Mouse (Mus musculus) heart, embryonic 16.5 days (tissue): ENCODE results near the gene Ctxn1. TPM values are rescaled to one million over a fixed set of nuclear protein-coding genes. Genes with fewer than 3 reads are reported as not detected.

Experiments used
- ATAC-seq: fragments of 200-750 bp; cut with Nextera tagmentation; replicated peaks from 2 replicates; pipeline ENCODE4 v1.8.0; 2017; ENCODE audit warnings: moderate number of reproducible peaks; ENCODE audit not compliant: insufficient read depth, low FRiP score; ENCODE audit errors: extremely low read depth
- H3K27ac ChIP-seq: fragments of 300-500 bp; sonication (generic); 2 replicates; pipeline ENCODE4 v1.5.1; 2014; ENCODE audit warnings: mild to moderate bottlenecking, low read length, control low read depth, moderate library complexity
- H3K27me3 ChIP-seq: fragments of 300-500 bp; sonication (generic); 2 replicates; pipeline ENCODE4 v1.6.1; 2014; ENCODE audit warnings: low read length, mixed read lengths; ENCODE audit not compliant: control insufficient read depth, insufficient read depth
- H3K36me3 ChIP-seq: fragments of 300-500 bp; sonication (generic); 2 replicates; pipeline ENCODE4 v1.6.1; 2014; ENCODE audit not compliant: control insufficient read depth, insufficient read depth
- H3K4me1 ChIP-seq: fragments of 300-500 bp; sonication (generic); 2 replicates; pipeline ENCODE4 v1.6.1; 2014; ENCODE audit warnings: low read length, mixed read lengths; ENCODE audit not compliant: control insufficient read depth, insufficient read depth
- H3K4me2 ChIP-seq: fragments of 300-500 bp; sonication (generic); 2 replicates; pipeline ENCODE4 v1.6.1; 2014; ENCODE audit warnings: low read depth, mild to moderate bottlenecking, control low read depth, low read length
- H3K4me3 ChIP-seq: fragments of 300-500 bp; sonication (generic); 2 replicates; pipeline ENCODE4 v1.5.1; 2014; ENCODE audit warnings: mild to moderate bottlenecking, control low read depth, low read length
- H3K9ac ChIP-seq: fragments of 300-500 bp; sonication (generic); 2 replicates; pipeline ENCODE4 v1.6.1; 2014; ENCODE audit warnings: low read length, control low read depth
- H3K9me3 ChIP-seq: fragments of 300-500 bp; sonication (generic); replicated peaks from 2 replicates; pipeline ENCODE4 v1.6.1; 2016; ENCODE audit warnings: low read length; ENCODE audit not compliant: control insufficient read depth
- WGBS: fragments of 180-500 bp; shearing (Covaris S2); extraction: QIAGEN DNeasy Blood & Tissue Kit; methylation state at CpG from one replicate; pipeline ENCODE4 v1.1.7; 2014; 5-methylcytosine and 5-hydroxymethylcytosine counted together
- polyA plus RNA-seq: library from polyadenylated mRNA; unstranded; fragments of >200 nt; fragmentation: Nextera tagmentation; extraction: Ambion mirVana; gene quantifications from 2 replicates; pipeline ENCODE4 v1.2.1, GENCODE M21; 2015

The Ctxn1 gene
- polyA plus RNA-seq, 1 experiment from 2014 or later, result 27.5 TPM

GRCm38 (mm10) chr8:4239193-4239890 lies 19.7 kb downstream of the Ctxn1 start:
- peaks cover 17% of the 10 kb centered on the region for H3K36me3 ChIP-seq
- peak overlapping the region; percentile 92 for H3K27ac ChIP-seq
- 10% methylated on average over 19 of the region's 19 CpGs for WGBS
- H3K4me2 ChIP-seq, result peak overlapping the region; percentile 82
- H3K9me3 ChIP-seq, result no peaks in the 10 kb centered on the region
- peak overlapping the region; percentile 85 for H3K9ac ChIP-seq
- H3K27me3 ChIP-seq, result no peaks in the 10 kb centered on the region
- peak; percentile 8 for ATAC-seq
- peaks cover 19% of the 10 kb centered on the region for H3K4me1 ChIP-seq
- peak overlapping the region; percentile 85 for H3K4me3 ChIP-seq

GRCm38 (mm10) chr8:4238434-4239192 lies 20.5 kb downstream of the Ctxn1 start, which contains the start of the genes Map2k7 and Gm49320:
Gene Map2k7 (plus strand): TSS chr8:4238740.
Gene Gm49320 (plus strand): TSS chr8:4238865.
- WGBS, result under 1% methylated on average over 68 of the region's 71 CpGs
- H3K27ac ChIP-seq, result peak within 1 kb of the TSS; percentile 92
- peak within 1 kb of the TSS; percentile 85 for H3K9ac ChIP-seq
- peak within 1 kb of the TSS; percentile 82 for H3K4me2 ChIP-seq
- ATAC-seq, result peak; percentile 96
- H3K4me1 ChIP-seq, result peaks cover 19% of the 10 kb centered on the region
- H3K9me3 ChIP-seq, result no peaks in the 10 kb centered on the region
- H3K4me3 ChIP-seq, result peak within 1 kb of the TSS; percentile 85
- H3K27me3 ChIP-seq, result no peaks in the 10 kb centered on the region
- peaks cover 10% of the 10 kb centered on the region; the same call in 1 of the 2 replicates for H3K36me3 ChIP-seq

- no peaks in the 10 kb centered on the region for H3K9me3 ChIP-seq
- H3K27ac ChIP-seq, result peak overlapping the region; percentile 91
- no peak for ATAC-seq
- H3K4me1 ChIP-seq, result peaks cover 19% of the 10 kb centered on the region
- 19% methylated on average over 15 of the region's 15 CpGs for WGBS
- peak overlapping the region; percentile 70 for H3K4me2 ChIP-seq
- peak overlapping the region; percentile 75 for H3K9ac ChIP-seq
- H3K4me3 ChIP-seq, result peak overlapping the region; percentile 85
- H3K36me3 ChIP-seq, result peaks cover 3% of the 10 kb centered on the region; the same call in 1 of the 2 replicates
- H3K27me3 ChIP-seq, result no peaks in the 10 kb centered on the region
These were observed 21.1 kb downstream of the Ctxn1 start for GRCm38 (mm10) chr8:4237814-4238433.

GRCm38 (mm10) chr8:4230612-4231351 lies 28.3 kb downstream of the Ctxn1 start:
- no peak for ATAC-seq
- Histone ChIP-seq H3K4me3 (no peak overlapping the region), H3K4me2 (no peak overlapping the region), H3K36me3 (no peaks in the 10 kb centered on the region), H3K9me3 (no peaks in the 10 kb centered on the region), H3K9ac (no peak overlapping the region), H3K27me3 (peaks cover 19% of the 10 kb centered on the region), H3K4me1 (peaks cover 3% of the 10 kb centered on the region; the same call in 1 of the 2 replicates), H3K27ac (no peak overlapping the region)
- 47% methylated on average over 10 of the region's 10 CpGs for WGBS

- peaks cover 23% of the 10 kb centered on the region for H3K27me3 ChIP-seq
- no peak overlapping the region for H3K9ac ChIP-seq
- 60% methylated on average over 5 of the region's 5 CpGs for WGBS
- no peaks in the 10 kb centered on the region for H3K36me3 ChIP-seq
- H3K4me1 ChIP-seq, result peaks cover 3% of the 10 kb centered on the region; the same call in 1 of the 2 replicates
- H3K9me3 ChIP-seq, result no peaks in the 10 kb centered on the region
- no peak overlapping the region for H3K27ac ChIP-seq
- H3K4me3 ChIP-seq, result no peak overlapping the region
- H3K4me2 ChIP-seq, result no peak overlapping the region
- ATAC-seq, result no peak
These were observed 29.3 kb downstream of the Ctxn1 start for GRCm38 (mm10) chr8:4229784-4230183.

GRCm38 (mm10) chr8:4227919-4228318 lies 31.2 kb downstream of the Ctxn1 start:
- H3K27me3 ChIP-seq, result peaks cover 24% of the 10 kb centered on the region
- WGBS, result 87% methylated on average over 4 of the region's 4 CpGs
- H3K4me3 ChIP-seq, result no peak overlapping the region
- H3K9me3 ChIP-seq, result no peaks in the 10 kb centered on the region
- no peak overlapping the region for H3K9ac ChIP-seq
- peaks cover 3% of the 10 kb centered on the region; the same call in 1 of the 2 replicates for H3K4me1 ChIP-seq
- H3K4me2 ChIP-seq, result no peak overlapping the region
- no peak overlapping the region for H3K27ac ChIP-seq
- no peaks in the 10 kb centered on the region for H3K36me3 ChIP-seq
- ATAC-seq, result no peak

- no peak within 1 kb of the TSS for H3K27ac ChIP-seq
- H3K4me1 ChIP-seq, result peaks cover 3% of the 10 kb centered on the region; the same call in 1 of the 2 replicates
- H3K36me3 ChIP-seq, result no peaks in the 10 kb centered on the region
- peak within 1 kb of the TSS; percentile 37 for H3K4me3 ChIP-seq
- H3K9ac ChIP-seq, result peak within 1 kb of the TSS; percentile 30
- peak within 1 kb of the TSS; percentile 59 for H3K4me2 ChIP-seq
- WGBS, result 5% methylated on average over 33 of the region's 33 CpGs
- peaks cover 24% of the 10 kb centered on the region for H3K27me3 ChIP-seq
- H3K9me3 ChIP-seq, result no peaks in the 10 kb centered on the region
- ATAC-seq, result peak; percentile 41
These were observed 32.2 kb downstream of the Ctxn1 start, which contains the start of gene Lrrc8e for GRCm38 (mm10) chr8:4226739-4227347. Gene Lrrc8e (plus strand): TSS chr8:4226827.

GRCm38 (mm10) chr8:4226323-4226722 lies 32.8 kb downstream of the Ctxn1 start:
- peaks cover 3% of the 10 kb centered on the region; the same call in 1 of the 2 replicates for H3K4me1 ChIP-seq
- no peaks in the 10 kb centered on the region for H3K9me3 ChIP-seq
- WGBS, result 26% methylated on average over 4 of the region's 4 CpGs
- peak overlapping the region; percentile 37 for H3K4me3 ChIP-seq
- no peaks in the 10 kb centered on the region for H3K36me3 ChIP-seq
- H3K27ac ChIP-seq, result no peak overlapping the region
- ATAC-seq, result no peak
- no peak overlapping the region; the same call in 1 of the 2 replicates for H3K9ac ChIP-seq
- H3K4me2 ChIP-seq, result peak overlapping the region; percentile 59
- peaks cover 24% of the 10 kb centered on the region for H3K27me3 ChIP-seq
